Mouse (Mus musculus) ES-E14 (cell line): ENCODE measurements around the gene Gm11569.

Source experiments
- CHD2 ChIP-seq: IDR thresholded peaks from 2 replicates; pipeline ENCODE4 v1.6.1; 2014; ENCODE audit warnings: mild to moderate bottlenecking, low read depth, low read length, inconsistent platforms
- ZNF384 ChIP-seq: IDR thresholded peaks from 2 replicates; pipeline ENCODE4 v1.6.1; 2012; ENCODE audit warnings: low read depth, low read length, inconsistent platforms

DNA sequence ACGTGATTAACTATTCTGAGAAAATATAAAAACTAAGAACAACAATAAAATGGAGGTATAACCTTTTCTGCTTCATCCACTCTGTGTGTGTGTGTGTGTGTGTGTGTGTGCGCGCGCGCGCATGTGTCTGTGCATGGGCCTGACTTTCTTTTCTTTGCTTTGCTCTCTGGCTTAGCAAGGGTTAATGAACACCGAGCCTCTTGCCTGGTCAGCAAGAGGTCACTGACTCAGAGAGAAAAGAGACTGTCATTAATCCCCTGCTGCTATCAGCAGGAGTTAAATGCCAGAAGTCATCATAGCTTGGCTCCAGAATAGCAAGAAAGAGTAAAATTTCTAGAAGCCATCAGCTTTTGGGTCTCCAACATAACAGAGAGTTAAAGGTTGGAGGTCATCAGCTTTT lies 20.3 kb downstream of the Gm11569 start:
- TF ChIP-seq CHD2 (no peak), ZNF384 (no peak)
